Mouse (Mus musculus) CD8-positive naive resting alpha-beta T cell, adult 57 days (primary cell): ENCODE measurements around the gene Nr5a2. TPM values are rescaled to one million over a fixed set of nuclear protein-coding genes. Genes with fewer than 3 reads are reported as not detected.

ENCODE experiments used
- total RNA-seq: library from RNA; stranded (reverse); gene quantifications from one replicate; pipeline ENCODE4 v1.2.4, GENCODE M21; 2023

The Nr5a2 gene
- not detected for total RNA-seq

DNA sequence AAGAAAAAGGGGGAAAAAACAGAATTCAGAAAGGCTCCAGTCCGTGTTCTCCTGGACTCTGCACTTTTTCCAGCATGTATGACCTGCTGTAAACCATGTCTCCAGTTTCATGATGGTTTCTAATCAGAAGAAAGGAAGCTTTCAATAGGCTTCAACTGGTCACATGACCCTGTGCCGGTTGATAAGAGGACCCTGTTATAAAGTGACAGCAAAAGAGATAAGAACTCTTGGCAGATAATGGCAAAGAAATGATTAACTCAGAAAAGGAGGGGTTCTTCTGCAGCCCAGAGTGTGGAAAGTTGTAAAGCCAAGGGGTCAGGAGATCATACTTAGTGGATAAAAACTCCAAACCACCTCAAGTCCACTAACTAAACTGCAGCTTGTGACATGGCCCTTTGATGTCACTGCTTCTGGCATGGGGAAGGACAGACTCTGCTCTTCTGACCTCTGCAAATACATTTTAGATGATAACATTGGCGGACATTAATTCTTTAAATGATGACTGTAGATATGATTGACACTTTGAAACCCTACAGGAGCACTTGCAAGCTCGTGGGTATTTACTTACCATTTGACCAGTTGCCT is at the start of gene Nr5a2:
Nr5a2 (minus strand) TSS at position 21 of the 585 bp plus-strand sequence.

